Mouse (Mus musculus) retina, embryonic 14.5 days (tissue): ENCODE results near the gene Cxxc4.
"Not testable (repeated sequence)": the region's sequence is repeated elsewhere in the genome, so short reads cannot be mapped to it uniquely, and the experiment has no call there.

Experiments
- DNase-seq: peaks from one replicate; pipeline ENCODE4 v3.0.0-alpha.2; 2015; ENCODE audit warnings: low spot score

The Cxxc4 gene

GRCm38 (mm10) chr3:134236414-134237112 lies at the start of gene Cxxc4:
Cxxc4 (plus strand) TSS chr3:134236484.
- DNase-seq, result no peak

DNA sequence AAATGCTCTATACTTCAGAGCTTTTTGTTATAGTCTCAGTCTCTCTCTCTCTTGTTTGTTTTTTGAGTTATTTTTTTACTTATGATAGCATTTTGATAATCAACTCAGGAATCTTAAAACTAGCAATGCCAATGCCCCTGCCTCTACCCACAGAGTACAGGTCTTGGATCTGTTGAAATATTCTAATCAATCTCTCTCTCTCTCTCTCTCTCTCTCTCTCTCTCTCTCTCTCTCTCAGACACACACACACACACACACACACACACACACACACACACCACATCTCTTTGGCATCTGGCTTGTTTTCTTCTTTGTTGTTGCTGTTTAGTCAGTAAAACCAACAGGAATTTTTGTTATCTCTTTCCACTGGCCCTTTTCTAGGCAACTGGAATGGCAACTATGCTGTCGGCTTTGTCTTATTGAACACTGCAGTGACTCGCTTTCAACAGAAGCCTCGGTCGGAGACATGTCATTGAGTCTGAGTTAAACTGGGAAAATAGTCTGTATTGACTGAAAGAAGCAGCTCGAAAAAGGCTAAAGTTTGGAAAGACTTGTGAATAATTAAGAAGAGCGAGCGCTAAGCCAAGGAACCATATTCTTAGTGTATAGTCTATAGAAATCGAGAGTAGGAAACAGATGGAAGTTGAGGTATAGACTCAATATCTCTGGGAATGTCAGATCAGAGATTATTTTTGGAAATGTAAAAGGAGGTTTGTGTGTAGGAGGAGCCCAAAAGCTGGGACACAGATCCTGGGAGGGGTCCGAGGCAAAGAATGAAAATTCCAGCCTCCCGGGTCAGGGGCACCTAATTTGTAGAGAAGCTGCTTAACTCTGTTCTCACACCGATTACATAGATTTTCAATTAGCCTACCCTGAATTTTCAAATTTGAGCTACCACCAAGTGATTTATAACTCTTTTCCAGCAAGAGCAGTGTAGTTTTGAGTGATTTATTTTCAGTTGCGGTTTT lies 47.0 kb upstream of the Cxxc4 start:
- DNase-seq, result peak; percentile 20

GRCm38 (mm10) chr3:134190046-134190445 lies 46.2 kb upstream of the Cxxc4 start:
- peak; percentile 19 for DNase-seq

GRCm38 (mm10) chr3:134199892-134200291 lies 36.4 kb upstream of the Cxxc4 start:
- no peak for DNase-seq

GRCm38 (mm10) chr3:134206624-134207023 lies 29.7 kb upstream of the Cxxc4 start:
- no peak for DNase-seq

DNA sequence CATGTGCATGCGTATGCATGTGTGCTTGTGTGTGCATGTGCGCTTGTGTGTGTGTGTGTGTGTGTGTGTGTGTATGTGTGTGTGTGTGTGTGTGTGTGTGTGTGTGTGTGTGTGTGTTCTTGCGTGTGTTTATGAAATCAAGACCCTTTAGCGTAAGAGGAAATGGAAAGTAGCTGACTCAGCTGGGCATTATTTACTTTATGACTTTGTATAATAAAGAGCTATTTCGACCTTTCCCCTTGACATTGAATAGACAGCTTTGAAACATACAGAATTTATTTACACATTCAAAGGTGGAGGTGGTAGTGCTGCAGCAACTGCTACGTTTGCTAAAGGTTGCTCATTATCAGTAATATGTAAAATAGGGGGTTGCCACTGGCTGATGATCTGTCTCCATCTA lies 25.3 kb upstream of the Cxxc4 start:
- DNase-seq, result no peak

DNA sequence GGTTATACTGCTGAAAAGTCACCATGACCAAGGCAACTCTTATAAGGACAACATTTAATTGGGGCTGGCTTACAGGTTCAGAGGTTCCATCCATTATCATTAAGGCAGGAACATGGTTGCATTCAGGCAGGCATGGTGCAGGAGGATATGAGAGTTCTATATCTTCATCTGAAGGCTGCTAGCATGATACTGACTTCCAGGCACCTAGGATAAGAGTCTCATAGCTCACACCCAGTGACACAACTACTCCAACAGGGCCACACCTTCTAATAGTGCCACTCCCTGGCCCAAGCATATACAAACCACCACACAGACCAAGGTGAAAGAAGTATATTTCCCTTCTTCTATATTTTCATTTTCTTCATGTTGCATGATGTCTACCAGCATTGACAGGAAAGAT lies 16.4 kb upstream of the Cxxc4 start:
- DNase-seq, result not testable (repeated sequence)

GRCm38 (mm10) chr3:134221002-134221401 lies 15.3 kb upstream of the Cxxc4 start:
- DNase-seq, result no peak

GRCm38 (mm10) chr3:134222593-134222992 lies 13.7 kb upstream of the Cxxc4 start:
- no peak for DNase-seq

DNA sequence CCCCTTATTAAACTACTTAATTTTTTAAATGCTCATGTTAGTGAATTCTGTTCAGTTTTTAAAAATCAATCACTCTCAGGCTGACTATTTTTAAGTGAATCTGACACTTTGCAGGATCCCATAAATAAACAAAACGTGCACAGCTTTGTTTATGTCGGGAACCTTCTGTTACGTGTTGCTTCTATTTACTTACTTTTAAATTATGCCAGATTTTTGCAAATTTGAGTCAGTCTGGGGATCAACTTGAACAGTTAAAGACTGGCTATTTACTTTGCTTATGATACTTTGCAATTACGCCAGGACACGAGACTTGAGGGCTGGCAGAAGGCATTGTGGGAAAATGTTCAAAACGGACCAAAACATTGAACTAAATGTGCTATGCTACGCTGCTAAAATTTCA lies 12.3 kb upstream of the Cxxc4 start:
- DNase-seq, result no peak

GRCm38 (mm10) chr3:134225928-134226327 lies 10.4 kb upstream of the Cxxc4 start:
- no peak for DNase-seq

- no peak for DNase-seq
These were observed 3.5 kb upstream of the Cxxc4 start for GRCm38 (mm10) chr3:134232753-134233152.

DNA sequence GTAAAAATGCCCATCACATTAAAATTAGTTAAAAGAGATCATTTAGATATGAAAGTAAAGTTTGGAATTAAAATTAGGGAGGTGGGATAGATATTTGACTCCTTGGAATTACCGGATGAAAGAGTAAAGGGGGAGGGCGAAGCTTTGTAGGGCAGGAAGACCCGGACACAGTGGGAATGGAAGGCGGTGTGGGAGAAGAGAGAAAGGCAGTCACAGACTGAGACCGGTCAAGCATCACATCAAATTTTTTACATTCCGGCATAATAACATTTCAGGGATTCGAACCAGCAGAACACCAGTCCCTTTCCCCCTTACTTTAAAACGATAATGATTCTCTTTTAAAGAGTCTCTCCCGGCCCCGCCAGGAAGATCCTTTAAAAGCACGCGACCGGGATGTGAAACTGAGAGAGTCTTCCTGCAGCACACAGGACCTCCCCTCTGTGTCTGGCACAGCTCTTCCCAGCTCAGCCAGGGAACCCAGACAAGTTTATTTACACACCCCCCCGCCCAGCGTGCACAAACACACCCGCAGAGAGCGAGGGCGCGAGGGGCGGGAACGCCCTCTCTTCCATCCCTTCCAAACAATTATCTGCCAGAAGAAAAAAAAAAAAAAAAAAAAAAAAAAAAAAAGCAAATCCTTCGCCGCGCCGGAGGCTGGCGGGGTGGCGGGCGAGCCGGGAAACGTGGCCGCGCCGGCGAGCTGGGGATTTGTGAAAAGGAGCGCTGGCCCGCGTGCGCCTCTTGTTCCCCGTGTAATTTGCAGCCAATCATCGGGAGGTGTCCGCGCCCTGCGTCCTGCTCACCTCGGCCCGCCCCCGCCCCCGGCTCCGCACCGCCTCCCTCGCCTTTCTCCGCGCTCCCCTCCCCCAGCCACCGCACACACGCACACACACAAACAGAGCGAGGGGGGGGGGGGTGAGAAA lies 532 bp upstream of the Cxxc4 start:
- DNase-seq, result peak; percentile 84

GRCm38 (mm10) chr3:134237113-134237805 lies 975 bp downstream of the Cxxc4 start:
- DNase-seq, result peak; percentile 47

DNA sequence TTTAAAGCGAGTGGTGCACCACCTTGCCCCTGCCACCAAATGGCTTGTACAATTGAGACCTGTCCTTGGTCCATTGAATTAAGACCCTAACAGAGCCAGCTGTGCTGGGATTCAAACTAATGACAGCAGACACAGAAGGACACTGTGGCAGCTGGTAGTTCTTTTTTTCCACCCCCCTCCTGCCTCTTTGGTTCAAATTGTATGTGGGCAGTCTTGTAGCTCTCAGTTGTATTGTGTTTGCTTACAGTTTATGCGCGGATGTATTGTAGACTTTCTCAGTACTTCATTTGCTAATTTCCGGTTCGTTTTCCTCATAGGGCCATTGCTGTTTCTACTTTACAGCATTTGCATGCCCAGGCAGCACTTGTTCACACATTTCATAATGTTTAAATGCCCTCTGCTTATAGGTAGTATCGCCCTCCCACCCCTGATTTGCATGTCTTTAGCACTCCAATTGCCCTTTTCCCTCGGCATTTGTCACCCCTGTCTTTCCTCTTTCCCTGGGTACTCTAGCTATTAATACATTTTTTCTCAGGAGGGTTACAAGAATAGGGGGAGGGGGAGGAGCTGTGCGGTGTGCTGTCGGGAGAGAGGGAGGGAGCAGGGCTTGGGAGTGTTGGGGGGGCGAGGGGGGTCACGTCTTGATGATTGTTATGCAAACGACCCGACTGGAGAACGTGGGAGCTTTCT lies 2.5 kb downstream of the Cxxc4 start:
- DNase-seq, result peak; percentile 70

DNA sequence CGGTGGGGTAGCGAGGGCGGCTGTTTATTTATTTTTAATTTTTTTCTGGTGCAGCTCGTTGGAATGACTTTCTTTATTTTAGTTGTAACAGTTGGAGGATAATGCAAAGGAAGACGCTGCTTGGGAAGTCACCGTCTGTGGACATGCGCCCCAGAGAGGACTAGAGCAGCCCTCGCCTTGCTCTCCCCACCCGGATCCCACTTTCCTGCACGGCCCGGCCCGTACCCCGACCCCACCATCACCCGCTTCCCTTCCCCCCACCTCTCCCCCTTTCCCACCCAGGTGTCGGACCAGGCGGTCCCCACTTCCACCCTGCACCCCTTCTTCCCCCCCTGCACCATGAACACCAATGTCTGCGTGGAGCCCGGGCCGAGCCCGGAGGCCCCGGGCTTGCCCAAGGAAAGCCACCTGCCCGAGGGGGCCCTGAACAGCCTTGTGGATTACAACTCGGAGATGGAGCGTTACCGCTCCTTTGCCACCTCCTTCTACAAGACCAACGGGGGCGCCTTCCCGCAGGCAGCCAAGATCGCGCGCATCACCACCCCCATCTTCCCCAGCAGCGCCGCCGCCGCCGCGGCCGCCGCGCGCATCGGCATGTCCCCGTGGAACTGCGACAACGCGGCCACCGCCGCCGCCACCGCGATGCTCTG lies 3.2 kb downstream of the Cxxc4 start:
- DNase-seq, result peak; percentile 71

DNA sequence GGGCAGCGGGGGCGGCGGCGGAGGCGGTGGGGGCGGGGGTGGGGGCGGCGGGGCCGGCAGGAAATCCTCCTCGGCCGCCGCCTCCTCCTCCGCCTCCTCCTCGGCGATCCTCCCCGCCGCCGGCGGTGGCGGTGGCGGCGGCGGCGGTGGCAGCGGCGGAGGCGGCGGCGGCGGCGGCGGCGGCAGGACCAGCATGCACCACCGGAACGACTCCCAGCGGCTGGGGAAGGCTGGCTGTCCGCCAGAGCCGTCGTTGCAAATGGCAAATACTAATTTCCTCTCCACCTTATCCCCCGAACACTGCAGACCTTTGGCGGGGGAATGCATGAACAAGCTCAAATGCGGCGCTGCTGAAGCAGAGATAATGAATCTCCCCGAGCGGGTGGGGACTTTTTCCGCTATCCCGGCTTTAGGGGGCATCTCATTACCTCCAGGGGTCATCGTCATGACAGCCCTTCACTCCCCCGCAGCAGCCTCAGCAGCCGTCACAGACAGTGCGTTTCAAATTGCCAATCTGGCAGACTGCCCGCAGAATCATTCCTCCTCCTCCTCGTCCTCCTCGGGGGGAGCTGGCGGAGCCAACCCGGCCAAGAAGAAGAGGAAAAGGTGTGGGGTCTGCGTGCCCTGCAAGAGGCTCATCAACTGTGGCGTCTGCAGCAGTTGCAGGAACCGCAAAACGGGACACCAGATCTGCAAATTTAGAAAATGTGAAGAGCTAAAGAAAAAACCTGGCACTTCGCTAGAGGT lies 3.9 kb downstream of the Cxxc4 start:
- peak; percentile 77 for DNase-seq

GRCm38 (mm10) chr3:134240718-134241025 lies 4.4 kb downstream of the Cxxc4 start:
- peak; percentile 33 for DNase-seq

GRCm38 (mm10) chr3:134243168-134243849 lies 7.0 kb downstream of the Cxxc4 start:
- DNase-seq, result no peak
